Mouse (Mus musculus) gastrocnemius, postnatal 10 days (tissue): ENCODE measurements around the gene Robo1. TPM values are rescaled to one million over a fixed set of nuclear protein-coding genes. Genes with fewer than 3 reads are reported as not detected.

Experiments used
- DNase-seq: peaks from one replicate; pipeline ENCODE4 v3.0.0; 2021; ENCODE audit warnings: mixed read lengths
- long read RNA-seq, 2 experiments: library from polyadenylated mRNA; stranded (forward); transcript quantifications; one replicate each; pipeline ENCODE4 v2.0.0; 2021
- total RNA-seq, 2 experiments: library from RNA; stranded (reverse); gene quantifications; 2 replicates each; pipeline ENCODE4 v1.2.3; 2021

Robo1 gene
- total RNA-seq: 10 to 100 TPM in 1 of 2 experiments, 1 to 10 TPM in 1; 8.3 to 12.8 TPM
- long read RNA-seq, experiment 1, partial matches to known transcripts: 1 of 4 reads
- long read RNA-seq, experiment 1, other reads (novel, unspliced or antisense): 3 of 4 reads
- long read RNA-seq, experiment 2, partial matches to known transcripts: 1 of 2 reads
- long read RNA-seq, experiment 2, other reads (novel, unspliced or antisense): 1 of 2 reads

GRCm38 (mm10) chr16:72307537-72308330, at the start of gene Robo1:
Gene Robo1, plus strand, starts transcription at chr16:72308306.
- no peak for DNase-seq

DNA sequence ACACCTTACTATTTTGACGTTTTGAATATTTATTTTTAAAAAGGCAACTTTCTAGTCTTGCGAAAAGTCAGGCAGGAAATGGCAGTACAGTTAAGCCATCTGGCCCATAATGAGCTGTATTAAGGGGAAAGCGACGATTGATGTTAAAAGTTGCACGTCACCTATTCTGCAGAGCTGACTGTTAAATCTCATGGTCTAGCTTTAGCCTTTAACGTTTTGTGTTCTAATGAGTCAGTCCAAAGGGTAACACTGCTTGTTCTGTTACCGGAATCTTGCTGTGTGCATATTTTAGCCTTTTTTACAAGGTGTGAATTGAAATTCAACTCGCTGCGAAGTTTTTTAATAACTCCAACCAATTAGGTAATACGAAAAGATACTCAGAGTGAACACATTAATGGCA, 40.3 kb upstream of the Robo1 start:
- no peak for DNase-seq

DNA sequence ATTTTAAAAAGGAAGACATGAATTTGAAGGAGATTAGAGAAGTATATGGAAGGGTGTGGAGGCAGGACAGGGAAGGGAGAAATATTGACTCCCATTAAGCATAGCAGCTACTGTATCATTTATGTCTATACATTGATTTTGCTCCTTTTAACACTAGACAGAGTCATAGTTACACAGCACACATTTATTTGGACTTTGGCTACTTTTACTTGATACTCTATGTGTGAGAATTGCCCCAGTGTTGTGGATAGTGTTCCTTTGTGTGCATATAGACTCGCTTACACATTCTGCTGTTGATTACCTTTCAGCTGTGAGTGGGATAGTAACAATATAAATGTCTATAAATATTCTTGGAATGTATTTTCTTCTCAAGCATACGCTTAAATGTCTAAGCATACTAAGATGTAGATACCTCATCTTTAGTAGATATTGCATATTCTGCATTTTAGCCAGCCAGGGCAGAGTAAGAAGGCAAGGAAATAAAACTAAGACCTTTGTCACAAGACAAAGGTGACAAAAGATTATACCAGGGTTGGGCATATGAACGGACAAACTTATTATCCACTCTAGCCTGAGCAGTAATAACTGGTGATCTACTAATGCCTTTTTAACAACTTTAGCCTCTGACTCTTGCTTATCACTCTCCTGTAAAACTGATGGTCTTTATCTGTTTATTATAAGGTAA, 31.6 kb upstream of the Robo1 start:
- DNase-seq: no peak

GRCm38 (mm10) chr16:72308331-72308668, 194 bp downstream of the Robo1 start:
- DNase-seq: no peak

DNA sequence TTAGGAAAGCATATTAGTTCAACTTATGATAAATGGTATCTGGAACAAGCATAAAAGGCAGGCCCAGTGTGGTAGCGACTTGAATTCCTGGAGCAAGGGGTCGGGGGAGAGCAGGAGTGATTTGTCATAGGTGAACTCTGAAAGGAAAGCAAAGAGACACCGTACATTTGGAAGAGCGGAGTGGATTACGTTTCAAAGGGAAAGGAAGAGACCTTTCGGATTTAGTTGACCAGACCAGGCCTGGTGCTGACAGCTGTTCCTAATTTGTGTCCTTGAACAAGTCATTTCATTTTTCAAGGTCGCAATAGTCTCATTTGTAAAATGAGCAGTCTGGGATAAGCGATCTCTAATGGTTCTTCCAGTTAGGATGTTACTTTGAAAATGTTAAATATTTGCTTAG, 19.2 kb downstream of the Robo1 start:
- DNase-seq: no peak

- no peak for DNase-seq
These were observed 20.5 kb downstream of the Robo1 start for GRCm38 (mm10) chr16:72328579-72328978.

- no peak for DNase-seq
These were observed 29.7 kb downstream of the Robo1 start for GRCm38 (mm10) chr16:72337757-72338156.

GRCm38 (mm10) chr16:72350422-72350821, 42.3 kb downstream of the Robo1 start:
- no peak for DNase-seq

GRCm38 (mm10) chr16:72356515-72357357, 48.6 kb downstream of the Robo1 start:
- no peak for DNase-seq

DNA sequence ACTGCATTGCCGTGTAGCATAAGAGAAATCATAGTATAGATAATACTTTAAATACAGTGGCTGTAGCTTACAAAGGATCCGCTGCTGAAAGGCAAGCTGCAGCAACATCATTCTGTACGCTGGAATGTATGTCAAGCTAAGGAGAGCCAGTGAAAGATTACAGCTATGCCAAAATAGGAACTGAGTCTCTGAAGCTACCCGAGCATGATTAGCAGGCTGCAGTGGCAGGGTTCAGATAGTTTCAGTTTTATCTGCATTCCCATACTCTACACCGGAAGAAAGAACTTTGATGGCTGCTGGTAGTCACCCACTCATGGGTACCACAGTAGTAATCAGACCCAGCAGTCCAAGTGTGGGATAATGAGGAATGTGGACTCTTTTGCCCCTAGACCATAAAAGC, 68.8 kb downstream of the Robo1 start:
- DNase-seq: no peak

GRCm38 (mm10) chr16:72381819-72382218, 73.7 kb downstream of the Robo1 start:
- no peak for DNase-seq

DNA sequence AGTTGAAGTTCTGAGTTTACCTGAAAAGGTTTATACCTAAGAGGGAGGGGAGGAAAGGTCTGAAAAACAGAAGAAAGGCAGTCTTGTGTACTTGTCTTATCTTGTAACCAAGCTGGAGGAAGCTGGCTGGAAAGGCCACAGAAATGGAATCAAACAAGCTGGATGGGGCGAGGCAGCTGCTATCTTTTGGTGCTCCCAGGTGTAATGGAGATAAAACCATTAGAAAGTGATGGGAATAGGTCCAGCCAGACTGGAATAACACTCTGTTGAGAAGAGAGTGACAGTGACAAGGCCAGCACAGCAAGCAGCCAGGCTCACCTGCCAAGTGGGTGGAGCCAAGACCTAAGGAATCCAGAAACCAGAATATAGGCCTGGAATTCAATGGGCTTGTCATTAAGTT, 75.5 kb downstream of the Robo1 start:
- DNase-seq: no peak

DNA sequence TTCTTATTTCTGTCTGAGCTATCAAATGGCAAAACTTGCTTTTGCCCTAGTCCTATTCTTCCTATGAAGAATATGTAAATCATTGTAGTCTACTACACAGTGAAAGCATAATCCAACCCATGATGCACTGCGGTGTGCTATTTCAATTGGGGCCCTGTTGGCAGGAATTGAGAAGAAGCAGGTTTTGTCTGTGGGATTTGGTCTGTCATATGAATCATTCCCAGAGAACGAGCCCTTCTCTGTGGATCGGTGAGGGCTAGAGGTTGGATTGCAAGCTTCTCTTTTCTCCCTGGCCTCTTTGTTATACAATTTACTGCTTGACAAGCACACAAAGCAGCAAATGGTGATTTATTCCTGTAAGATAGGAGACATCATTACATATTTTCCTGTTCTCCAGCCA, 85.4 kb downstream of the Robo1 start:
- DNase-seq: no peak

DNA sequence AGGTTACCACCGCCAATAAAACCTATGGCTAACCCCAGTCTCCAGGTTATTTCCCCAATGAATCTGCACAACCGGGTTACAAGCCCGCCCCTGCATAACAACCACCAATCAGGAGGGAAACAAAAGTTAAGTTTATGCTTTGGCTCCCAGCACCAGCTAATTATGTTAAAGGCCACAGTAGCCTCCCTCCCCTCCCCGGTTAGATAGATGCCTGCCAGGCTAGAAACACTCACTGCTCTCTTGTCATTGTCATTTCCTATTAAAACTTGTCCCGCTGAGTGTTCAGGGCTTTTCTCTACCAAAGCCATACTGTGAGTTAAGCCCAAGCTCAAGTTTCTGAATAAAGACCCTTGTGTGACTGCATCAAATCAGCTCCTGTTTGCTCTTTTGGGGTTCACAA, 90.7 kb downstream of the Robo1 start:
- no peak for DNase-seq

- DNase-seq: no peak
These were observed 94.3 kb downstream of the Robo1 start for GRCm38 (mm10) chr16:72402381-72402780.

DNA sequence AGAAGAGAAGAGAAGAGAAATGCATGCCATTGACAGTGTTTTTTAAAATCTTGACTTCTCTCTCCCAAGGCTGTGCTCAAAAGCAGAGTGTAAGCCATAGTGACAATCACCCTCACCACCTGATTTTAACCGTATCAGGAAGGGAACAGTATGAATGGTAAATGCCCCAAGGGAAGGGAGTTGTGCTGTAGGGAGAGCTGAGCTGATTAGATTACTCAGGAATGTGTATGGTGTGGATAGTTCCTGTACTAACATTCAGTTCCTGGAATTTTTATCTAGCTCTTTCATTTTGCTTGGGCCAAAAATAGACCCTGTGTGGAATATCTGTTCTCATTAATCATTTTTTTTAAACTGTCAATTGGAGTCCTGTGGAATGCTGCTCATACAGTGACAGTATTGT, 101.7 kb downstream of the Robo1 start:
- DNase-seq: no peak

DNA sequence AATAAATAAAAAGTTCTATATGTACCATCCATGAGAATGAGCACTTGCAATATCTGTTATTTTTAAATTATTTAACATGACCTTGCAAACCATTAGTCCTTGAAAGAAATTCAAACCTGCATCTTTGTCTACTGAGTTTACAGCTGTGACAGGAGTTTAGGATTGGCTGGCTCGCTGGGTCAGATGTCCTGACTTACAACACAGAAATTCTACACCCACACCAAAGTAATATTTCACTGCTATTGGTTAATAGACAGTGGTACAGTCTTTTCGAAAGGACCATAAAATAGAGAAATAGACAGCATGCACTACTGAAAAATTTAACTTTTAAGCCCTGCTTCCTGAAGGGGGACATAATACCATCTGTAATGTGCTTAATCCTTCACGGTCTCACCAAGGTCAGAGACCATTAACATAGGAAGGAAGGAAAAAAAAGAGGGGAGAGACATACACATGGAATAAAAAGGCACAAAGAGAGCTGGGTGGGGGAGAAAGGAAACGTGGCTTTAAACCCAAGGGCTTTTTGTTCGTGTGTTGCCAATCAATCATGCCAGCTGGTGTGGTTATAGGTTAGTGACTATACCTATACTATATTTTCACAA, 103.7 kb downstream of the Robo1 start:
- DNase-seq: no peak

- DNase-seq: no peak
These were observed 104.8 kb downstream of the Robo1 start for GRCm38 (mm10) chr16:72412879-72413278.

DNA sequence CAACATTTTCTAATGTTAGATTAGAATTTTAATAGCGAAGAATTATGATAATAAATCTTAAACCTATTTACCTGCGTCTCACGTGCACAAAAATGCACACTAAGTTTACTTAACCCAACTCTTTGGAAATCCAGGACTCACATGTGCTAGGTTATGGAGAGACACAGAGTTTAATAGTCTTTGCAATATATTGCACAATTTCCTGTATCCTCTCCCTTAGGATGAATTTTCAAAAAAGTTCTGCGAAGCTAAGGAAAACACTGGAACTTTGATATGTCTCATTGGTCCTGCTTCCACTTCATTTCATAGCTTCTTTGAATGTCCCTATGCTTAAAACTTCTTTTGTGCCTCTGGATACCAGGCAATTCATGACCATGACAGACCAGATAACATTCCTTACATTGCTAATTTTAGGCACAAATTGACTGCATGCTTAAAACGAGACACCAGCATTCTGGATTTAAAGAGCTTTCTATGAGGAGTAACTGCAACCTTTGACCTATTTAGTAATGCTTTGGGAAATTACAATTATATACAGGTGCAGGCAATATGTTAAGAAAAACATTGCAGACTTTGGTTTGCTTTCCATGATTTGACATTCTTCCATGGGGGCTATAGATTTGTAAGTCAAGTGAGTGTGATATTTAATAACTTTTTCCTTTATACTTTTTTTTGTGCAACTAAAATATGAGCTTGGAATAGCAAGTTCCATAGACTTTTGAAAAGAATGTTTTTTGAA, 111.4 kb downstream of the Robo1 start:
- no peak for DNase-seq

- no peak for DNase-seq
These were observed 114.3 kb downstream of the Robo1 start for GRCm38 (mm10) chr16:72422426-72422825.

- no peak for DNase-seq
These were observed 126.3 kb downstream of the Robo1 start for GRCm38 (mm10) chr16:72434396-72434795.
